Mouse (Mus musculus): ENCODE measurements around the gene Hdgf.
A peak's percentile ranks its signal among the peaks of the same experiment; 100 is the strongest.

Gene Hdgf

GRCm38 (mm10) chr3:87910573-87911141 is 4.5 kb downstream of the Hdgf start:
- peak; percentile 56 for DNase-seq

- peak; percentile 8 for DNase-seq
Observed at GRCm38 (mm10) chr3:87913491-87913890, 7.4 kb downstream of the Hdgf start.

GRCm38 (mm10) chr3:87913891-87914290 is 7.8 kb downstream of the Hdgf start:
- peak; percentile 6 for DNase-seq

DNA sequence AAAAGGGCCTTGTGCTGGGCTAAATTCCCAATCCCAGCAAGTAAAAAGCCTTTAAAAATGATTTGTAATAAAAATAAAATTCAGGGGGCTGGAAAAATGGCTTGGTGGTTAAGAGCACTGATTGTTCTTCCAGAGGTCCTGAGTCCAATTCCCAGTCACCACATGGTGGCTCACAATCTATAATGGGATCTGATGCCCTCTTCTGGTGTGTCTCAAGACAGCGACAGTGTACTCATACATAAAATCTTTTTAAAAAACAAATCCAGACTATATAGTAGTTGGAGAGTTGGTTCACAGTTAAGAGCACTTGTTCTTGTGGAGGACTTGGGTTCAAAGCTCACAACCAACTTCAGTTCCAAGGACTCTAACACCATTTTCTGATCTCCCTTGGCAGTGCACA is 10.9 kb downstream of the Hdgf start:
- no peak for DNase-seq

DNA sequence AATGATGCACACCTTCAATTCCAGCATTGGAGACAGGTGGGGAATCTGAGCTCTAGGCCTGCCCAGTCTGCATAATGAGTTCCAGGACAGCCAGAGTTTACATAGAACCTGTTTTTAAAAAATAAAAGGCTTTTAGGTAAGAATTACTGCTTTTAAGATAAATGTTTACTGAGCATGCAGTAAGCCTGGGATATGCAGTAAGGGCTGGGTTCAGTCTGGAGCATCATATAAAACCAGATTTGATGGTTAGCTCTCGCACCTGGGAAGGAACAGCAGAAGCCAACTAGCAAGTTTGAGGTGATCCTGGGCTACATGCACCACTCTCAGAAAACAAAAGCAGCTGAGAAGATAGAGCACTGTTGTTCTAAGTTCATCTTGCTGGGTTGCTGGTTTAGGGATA is 12.4 kb downstream of the Hdgf start:
- no peak for DNase-seq

DNA sequence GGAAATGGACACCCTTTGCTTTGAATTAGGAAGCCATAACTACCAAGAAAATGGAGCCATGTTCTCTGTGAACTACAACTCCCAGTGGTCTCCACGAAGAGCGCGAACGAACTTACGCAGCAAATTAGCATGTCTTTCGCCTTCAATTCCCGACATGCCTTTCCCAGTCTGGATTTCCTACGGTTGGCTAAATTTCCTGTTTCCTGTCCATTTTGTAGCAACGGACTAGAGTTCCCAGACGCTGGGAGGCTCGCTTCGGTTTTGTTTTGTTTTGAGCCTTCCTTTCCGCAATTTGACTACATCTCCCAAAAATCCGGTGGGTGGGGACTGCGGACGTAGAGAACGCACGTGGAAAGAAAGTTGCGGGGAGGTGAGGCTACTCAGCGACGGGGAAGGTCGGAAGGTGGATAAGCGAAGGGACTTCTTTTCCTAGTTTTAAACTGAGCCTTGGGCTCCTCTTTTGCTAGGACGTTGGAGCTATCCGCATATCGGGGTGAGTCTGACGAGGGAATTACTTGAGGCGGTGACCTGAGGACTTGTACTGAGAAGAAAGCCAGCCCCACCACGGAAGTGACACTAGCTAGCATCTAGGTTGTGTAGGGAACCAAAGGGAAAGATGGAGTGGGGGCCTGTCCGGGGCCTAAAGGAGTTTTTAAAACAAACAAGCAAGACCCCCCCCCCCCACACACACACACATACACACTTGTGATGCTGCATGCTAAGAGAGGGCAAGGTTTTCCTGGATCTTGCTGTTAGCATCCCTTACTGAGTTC is 13.4 kb downstream of the Hdgf start, which contains the start of gene Mrpl24:
Gene Mrpl24 (plus strand): TSS at position 171 of the 773 bp plus-strand sequence.
- DNase-seq = peak; percentile 79

DNA sequence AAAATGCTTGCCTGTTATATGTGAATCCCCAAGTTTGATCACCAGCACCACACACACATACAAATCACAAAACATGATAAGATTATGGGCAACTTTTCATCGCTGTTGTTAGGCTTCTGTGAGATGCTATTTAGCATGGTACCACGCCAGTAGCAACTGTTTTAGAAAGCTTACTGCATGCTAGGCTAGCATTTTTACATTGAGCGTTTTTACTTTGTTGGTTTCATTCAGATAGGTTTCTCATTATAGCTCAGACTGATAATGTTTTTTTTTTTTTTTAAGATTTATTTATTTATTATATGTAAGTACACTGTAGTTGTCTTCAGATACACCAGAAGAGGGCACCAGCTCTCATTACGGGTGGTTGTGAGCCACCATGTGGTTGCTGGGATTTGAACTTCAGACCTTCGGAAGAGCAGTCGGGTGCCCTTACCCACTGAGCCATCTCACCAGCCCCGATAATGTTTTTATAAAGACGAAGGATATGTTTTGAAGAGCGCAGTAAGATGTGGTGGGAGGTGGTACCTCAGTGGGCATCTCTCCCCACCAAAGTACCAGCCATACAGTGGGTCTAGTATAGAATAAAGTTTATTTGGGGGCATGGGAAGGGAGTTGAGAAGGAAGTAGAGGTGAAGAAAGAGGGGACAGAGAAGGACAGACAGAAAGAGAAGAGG is 14.3 kb downstream of the Hdgf start:
- no peak for DNase-seq

GRCm38 (mm10) chr3:87924996-87925395 is 18.9 kb downstream of the Hdgf start:
- DNase-seq = no peak

GRCm38 (mm10) chr3:87927452-87927851 is 21.3 kb downstream of the Hdgf start:
- no peak for DNase-seq

GRCm38 (mm10) chr3:87929341-87930077 is 23.4 kb downstream of the Hdgf start:
- DNase-seq = no peak

DNA sequence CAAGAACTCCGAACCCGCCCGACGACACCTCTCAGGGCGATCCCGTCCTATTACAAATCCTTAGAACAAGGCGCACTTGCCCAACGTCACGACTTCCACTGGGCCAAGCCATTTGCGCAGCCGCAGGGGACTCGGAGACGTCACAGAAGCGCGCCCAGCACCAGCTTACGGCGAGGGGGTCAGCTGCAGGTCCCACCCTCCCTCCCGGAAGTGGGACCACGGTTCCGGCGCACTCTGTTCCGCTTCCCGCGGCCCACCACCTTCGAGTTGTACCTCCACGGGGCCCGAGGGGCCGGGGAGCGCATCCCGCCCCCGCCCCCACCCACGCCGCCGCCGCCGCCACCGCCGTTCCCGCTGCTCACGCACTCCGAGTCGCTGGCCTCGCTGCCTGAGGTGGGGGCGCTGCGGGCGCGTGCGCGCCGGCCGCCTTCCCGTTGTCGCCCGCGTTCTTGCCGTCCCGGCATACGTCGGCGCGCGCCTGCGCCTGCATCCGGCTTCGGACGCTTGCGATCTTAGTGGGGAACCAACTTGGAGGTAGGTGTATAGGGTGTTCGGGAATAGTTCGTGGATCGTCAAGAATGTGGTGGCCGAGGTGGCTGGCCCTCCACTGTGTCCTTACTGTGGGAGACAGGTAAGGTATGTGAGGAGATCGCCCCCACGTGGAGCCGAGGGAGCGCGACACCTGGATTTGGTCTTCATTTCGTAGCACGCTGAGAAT is 24.1 kb downstream of the Hdgf start, which contains the start of the genes Isg20l2 and Rrnad1:
Gene Isg20l2 (plus strand): TSS at position 237 of the 718 bp plus-strand sequence.
Gene Rrnad1 (minus strand): TSS at position 640 of the 718 bp plus-strand sequence.
- DNase-seq = peak; percentile 96

GRCm38 (mm10) chr3:87934026-87934425 is 27.9 kb downstream of the Hdgf start:
- DNase-seq = no peak

DNA sequence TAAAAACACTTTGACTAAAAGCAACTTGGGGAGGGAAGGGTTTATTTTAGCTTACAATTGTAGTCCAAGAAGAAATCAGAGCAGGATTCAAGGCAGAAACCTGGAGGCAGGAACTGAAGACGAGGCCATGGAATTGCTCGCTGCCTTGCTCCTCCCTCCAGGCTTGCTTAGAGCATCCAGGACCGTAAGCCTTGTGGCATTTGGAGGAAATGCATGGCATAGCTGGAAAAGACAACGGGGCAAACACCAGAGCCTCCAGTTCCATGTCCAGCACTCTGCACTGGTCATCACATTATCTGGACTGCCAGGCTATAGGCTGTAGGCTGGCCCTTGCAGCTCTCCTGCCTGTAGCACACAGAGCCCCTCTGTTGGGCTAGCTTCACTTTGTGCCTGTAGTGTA is 28.4 kb downstream of the Hdgf start:
- no peak for DNase-seq

- no peak for DNase-seq
Observed at GRCm38 (mm10) chr3:87935201-87935600, 29.1 kb downstream of the Hdgf start.

GRCm38 (mm10) chr3:87935776-87936175 is 29.7 kb downstream of the Hdgf start:
- peak; percentile 78 for DNase-seq

DNA sequence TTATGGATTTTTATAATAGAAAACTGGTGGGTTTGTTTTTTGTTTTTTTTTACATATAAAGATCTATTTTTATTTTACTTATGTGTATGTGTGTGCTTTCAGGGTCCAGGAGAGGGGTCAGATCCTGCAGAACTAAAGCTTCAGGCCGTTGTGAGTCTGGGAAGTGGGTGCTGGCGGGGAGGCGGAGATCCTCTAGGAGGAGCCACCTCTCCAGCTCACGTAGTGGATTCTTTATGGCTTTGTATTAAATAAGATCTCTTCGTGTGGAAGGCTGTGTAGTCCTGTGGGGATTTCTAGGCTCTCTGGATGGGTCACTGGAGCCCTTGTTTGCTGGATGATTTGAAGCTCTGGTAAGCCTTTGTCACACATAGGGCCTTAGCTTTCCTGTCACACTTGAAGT is 34.5 kb downstream of the Hdgf start:
- no peak for DNase-seq

DNA sequence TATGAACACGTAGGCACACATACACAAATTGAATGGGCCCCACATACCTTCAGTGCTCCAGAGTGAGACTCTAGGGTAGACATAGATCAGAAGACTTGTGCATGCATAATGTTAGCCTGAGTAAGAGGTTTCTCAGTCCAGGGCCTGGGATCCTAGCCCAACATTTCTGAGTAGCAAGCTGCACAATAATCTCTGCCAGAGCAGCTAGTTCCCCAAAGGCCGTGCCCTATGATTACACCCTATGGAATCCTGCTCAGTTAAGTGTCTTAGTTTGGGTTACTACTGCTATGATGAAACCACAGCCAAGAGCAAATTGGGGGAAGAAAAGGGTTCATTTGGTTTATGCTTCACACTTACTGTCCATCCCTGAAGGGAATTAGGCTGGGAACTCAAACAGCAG is 36.4 kb downstream of the Hdgf start:
- DNase-seq = no peak

- DNase-seq = no peak
Observed at GRCm38 (mm10) chr3:87943586-87943985, 37.5 kb downstream of the Hdgf start.

DNA sequence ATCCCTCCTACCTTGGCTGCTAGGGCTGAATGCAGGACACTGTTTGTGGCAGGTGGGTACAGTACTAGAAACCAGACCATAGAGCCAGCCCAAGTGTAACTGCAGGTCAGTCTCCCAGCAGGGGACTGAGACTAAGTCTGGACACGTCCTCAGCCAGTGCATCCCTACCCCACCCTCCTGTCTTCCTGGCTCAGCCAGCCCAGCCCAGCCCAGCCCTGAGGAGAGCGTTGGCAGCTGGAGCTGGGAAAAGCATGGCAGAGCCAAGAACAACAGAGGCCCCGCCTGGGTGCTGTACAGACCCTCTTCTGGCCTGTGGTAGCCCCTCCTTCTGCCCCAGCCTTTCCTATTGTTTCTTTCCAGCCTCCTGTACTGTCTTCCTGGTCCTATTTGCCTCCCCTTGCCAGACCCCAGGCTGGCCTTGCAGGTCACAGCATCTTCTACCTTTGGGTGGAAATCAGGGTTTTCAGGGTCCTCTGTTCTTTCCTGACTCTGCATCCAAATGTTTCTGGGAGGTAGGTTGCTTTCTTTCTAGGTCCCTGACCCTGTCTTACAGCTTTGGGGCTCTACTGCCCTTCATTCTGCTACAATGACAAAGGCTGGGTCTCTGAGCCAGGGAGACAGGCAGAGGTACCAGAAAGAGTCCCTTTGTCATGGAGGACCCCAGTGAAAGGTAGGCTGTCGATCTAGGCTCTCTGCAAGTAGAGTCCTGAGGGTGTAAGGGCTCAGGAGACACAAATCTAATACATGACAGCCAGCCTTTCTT is 38.9 kb downstream of the Hdgf start:
- no peak for DNase-seq

- DNase-seq = no peak
Observed at GRCm38 (mm10) chr3:87945781-87946540, 39.8 kb downstream of the Hdgf start.

DNA sequence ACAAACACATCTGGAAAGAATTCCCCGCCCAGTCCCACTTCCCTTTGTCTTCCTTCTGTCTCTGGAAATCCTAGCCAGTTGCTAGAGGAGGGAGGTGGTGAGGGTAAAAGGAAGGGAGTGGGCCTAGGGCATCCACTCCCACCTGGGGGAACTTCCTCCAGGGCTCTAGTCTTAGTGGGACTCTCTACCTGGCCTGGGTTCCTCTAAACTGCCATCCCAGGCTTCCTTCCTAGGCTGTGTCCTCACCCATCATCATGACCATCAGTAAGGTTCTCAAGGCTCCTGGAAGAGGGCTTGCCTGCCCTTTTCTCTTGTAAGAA is 40.4 kb downstream of the Hdgf start:
- no peak for DNase-seq

Measured in cerebellum, adult 8-10 months (tissue).